Mouse (Mus musculus) CD4-positive helper T cell, adult 2 months (primary cell): Measurements from ENCODE around the gene Sh3rf3.

Experiments used
- DNase-seq: peaks from one replicate; pipeline ENCODE4 v3.0.0-alpha.2; 2012; ENCODE audit warnings: low read depth, missing footprints, low spot score

Sh3rf3 gene

GRCm38 (mm10) chr10:58915301-58916245 lies 102.4 kb downstream of the Sh3rf3 start:
- no peak for DNase-seq

- DNase-seq, result no peak
Measured at GRCm38 (mm10) chr10:58921643-58922188, 108.6 kb downstream of the Sh3rf3 start.

- DNase-seq, result no peak
Measured at GRCm38 (mm10) chr10:58922216-58922829, 109.2 kb downstream of the Sh3rf3 start.

GRCm38 (mm10) chr10:58922993-58923392 lies 109.8 kb downstream of the Sh3rf3 start:
- DNase-seq, result no peak

- no peak for DNase-seq
Measured at GRCm38 (mm10) chr10:58926578-58926977, 113.4 kb downstream of the Sh3rf3 start.

- DNase-seq, result no peak
Measured at GRCm38 (mm10) chr10:58928952-58929442, 115.8 kb downstream of the Sh3rf3 start.

- no peak for DNase-seq
Measured at GRCm38 (mm10) chr10:58932151-58932773, 119.1 kb downstream of the Sh3rf3 start.

GRCm38 (mm10) chr10:58935606-58936005 lies 122.4 kb downstream of the Sh3rf3 start:
- no peak for DNase-seq

GRCm38 (mm10) chr10:58936441-58936860 lies 123.3 kb downstream of the Sh3rf3 start:
- no peak for DNase-seq

- no peak for DNase-seq
Measured at GRCm38 (mm10) chr10:58937521-58937920, 124.4 kb downstream of the Sh3rf3 start.

GRCm38 (mm10) chr10:58942819-58943218 lies 129.7 kb downstream of the Sh3rf3 start:
- no peak for DNase-seq

GRCm38 (mm10) chr10:58943661-58944400 lies 130.7 kb downstream of the Sh3rf3 start:
- no peak for DNase-seq

GRCm38 (mm10) chr10:58944930-58945329 lies 131.8 kb downstream of the Sh3rf3 start:
- no peak for DNase-seq

GRCm38 (mm10) chr10:58949770-58950638 lies 136.8 kb downstream of the Sh3rf3 start:
- DNase-seq, result no peak

- DNase-seq, result no peak
Measured at GRCm38 (mm10) chr10:58960193-58960592, 147.0 kb downstream of the Sh3rf3 start.

- no peak for DNase-seq
Measured at GRCm38 (mm10) chr10:58968236-58968635, 155.1 kb downstream of the Sh3rf3 start.

GRCm38 (mm10) chr10:58969351-58969750 lies 156.2 kb downstream of the Sh3rf3 start:
- no peak for DNase-seq

GRCm38 (mm10) chr10:58972115-58972514 lies 159.0 kb downstream of the Sh3rf3 start:
- no peak for DNase-seq

GRCm38 (mm10) chr10:58974138-58974537 lies 161.0 kb downstream of the Sh3rf3 start:
- no peak for DNase-seq

- DNase-seq, result no peak
Measured at GRCm38 (mm10) chr10:58979320-58979959, 166.3 kb downstream of the Sh3rf3 start.
